Mouse (Mus musculus): ENCODE measurements around the gene Spata22.
A peak's percentile ranks its signal among the peaks of the same experiment; 100 is the strongest.
"Not testable (repeated sequence)": the region's sequence is repeated elsewhere in the genome, so short reads cannot be mapped to it uniquely, and the experiment has no call there.

Gene Spata22

GRCm38 (mm10) chr11:73329442-73329841, at the start of gene Spata22, which contains the start of the genes Aspa and Gm49340:
Spata22 (plus strand) TSS chr11:73329741.
Aspa (minus strand) TSS chr11:73329596.
Gm49340 (plus strand) TSS chr11:73329741.
- DNase-seq (ENCODE audit: low spot score): no peak

- DNase-seq (ENCODE audit: low spot score): peak; percentile 12
Observed at GRCm38 (mm10) chr11:73280710-73281109, 48.8 kb upstream of the Spata22 start.

- DNase-seq (ENCODE audit: low spot score): peak; percentile 56
Observed at GRCm38 (mm10) chr11:73281528-73282027, 48.0 kb upstream of the Spata22 start.

- DNase-seq (ENCODE audit: low spot score): no peak
Observed at GRCm38 (mm10) chr11:73283369-73283768, 46.2 kb upstream of the Spata22 start.

GRCm38 (mm10) chr11:73283926-73284325, 45.6 kb upstream of the Spata22 start:
- no peak for DNase-seq (ENCODE audit: low spot score)

GRCm38 (mm10) chr11:73284351-73284750, 45.2 kb upstream of the Spata22 start:
- DNase-seq (ENCODE audit: low spot score): no peak

- DNase-seq (ENCODE audit: low spot score): no peak
Observed at GRCm38 (mm10) chr11:73289621-73290020, 39.9 kb upstream of the Spata22 start.

GRCm38 (mm10) chr11:73303123-73303522, 26.4 kb upstream of the Spata22 start:
- DNase-seq (ENCODE audit: low spot score): no peak

- no peak for DNase-seq (ENCODE audit: low spot score)
Observed at GRCm38 (mm10) chr11:73315961-73316360, 13.6 kb upstream of the Spata22 start.

- DNase-seq (ENCODE audit: low spot score): not testable (repeated sequence)
Observed at GRCm38 (mm10) chr11:73318581-73318980, 11.0 kb upstream of the Spata22 start.

GRCm38 (mm10) chr11:73321064-73321463, 8.5 kb upstream of the Spata22 start:
- DNase-seq (ENCODE audit: low spot score): not testable (repeated sequence)

GRCm38 (mm10) chr11:73323906-73324830, 5.4 kb upstream of the Spata22 start:
- DNase-seq (ENCODE audit: low spot score): no peak

- DNase-seq (ENCODE audit: low spot score): no peak
Observed at GRCm38 (mm10) chr11:73326485-73326886, 3.1 kb upstream of the Spata22 start.

GRCm38 (mm10) chr11:73327361-73327760, 2.2 kb upstream of the Spata22 start:
- DNase-seq (ENCODE audit: low spot score): no peak

GRCm38 (mm10) chr11:73333357-73333756, 3.8 kb downstream of the Spata22 start:
- DNase-seq (ENCODE audit: low spot score): no peak

- no peak for DNase-seq (ENCODE audit: low spot score)
Observed at GRCm38 (mm10) chr11:73336919-73337318, 7.4 kb downstream of the Spata22 start.

GRCm38 (mm10) chr11:73350483-73350882, 20.9 kb downstream of the Spata22 start, which contains the start of gene Olfr20:
Olfr20 (plus strand) TSS chr11:73350783.
- DNase-seq (ENCODE audit: low spot score): no peak

GRCm38 (mm10) chr11:73370946-73371345, 41.4 kb downstream of the Spata22 start, which contains the start of gene Olfr376:
Olfr376 (plus strand) TSS chr11:73371246.
- DNase-seq (ENCODE audit: low spot score): no peak

GRCm38 (mm10) chr11:73395374-73395773, 65.8 kb downstream of the Spata22 start:
- no peak for DNase-seq (ENCODE audit: low spot score)

Data from T-cell, adult 2 months (primary cell).